In the genomic region with DNA sequence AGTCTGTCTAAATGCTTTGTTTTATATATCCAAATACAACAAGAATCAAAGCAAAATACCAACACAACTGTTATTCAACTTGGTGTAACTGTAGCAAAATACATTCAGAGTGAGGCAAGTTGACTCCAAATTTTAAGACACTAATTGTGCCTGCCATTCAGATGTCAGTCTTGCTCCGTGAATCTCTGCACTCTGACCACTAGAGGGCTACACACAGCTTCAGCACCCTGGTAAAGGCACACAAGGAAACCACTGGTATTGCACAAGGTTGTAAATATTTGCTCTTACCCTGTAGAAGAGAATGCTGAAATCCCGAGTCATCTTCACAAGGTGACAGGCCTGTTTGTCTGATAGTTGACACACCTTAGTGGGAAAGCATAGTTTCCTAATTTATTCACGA, we compare ENCODE assay signal across 8 mouse cellular contexts. TPM values are rescaled to one million over a fixed set of nuclear protein-coding genes. Genes with fewer than 3 reads are reported as not detected.
DNase-seq lines count a peak whose midpoint lies in the region; ATAC-seq lines count a peak whose summit lies in the region.

No protein-coding gene starts in this region.

- H3K4me2 ChIP-seq in embryonic facial prominence, embryonic 14.5 days (ENCODE audit: low read depth, low read length), result no peak overlapping the region
- no peak overlapping the region for H3K4me2 ChIP-seq in intestine, embryonic 15.5 days (replicated peaks)

- no peaks in the 10 kb centered on the region for H3K4me1 ChIP-seq in embryonic facial prominence, embryonic 14.5 days (ENCODE audit: control insufficient read depth, insufficient read depth, low read length)
- H3K4me1 ChIP-seq in intestine, embryonic 15.5 days (replicated peaks), result no peaks in the 10 kb centered on the region

- no peak overlapping the region for H3K4me3 ChIP-seq in embryonic facial prominence, embryonic 14.5 days (ENCODE audit: low read depth, low read length)
- H3K4me3 ChIP-seq in intestine, embryonic 15.5 days (replicated peaks), result no peak overlapping the region

- no peaks in the 10 kb centered on the region for H3K36me3 ChIP-seq in embryonic facial prominence, embryonic 14.5 days (ENCODE audit: control insufficient read depth, insufficient read depth, low read length)
- no peaks in the 10 kb centered on the region for H3K36me3 ChIP-seq in intestine, embryonic 15.5 days

- ATAC-seq in embryonic facial prominence, embryonic 14.5 days (ENCODE audit: low read depth), result peak; percentile 86
- peak; percentile 86 for ATAC-seq in intestine, embryonic 15.5 days

- no peak overlapping the region for H3K9ac ChIP-seq in embryonic facial prominence, embryonic 14.5 days (ENCODE audit: low read depth, low read length)
- H3K9ac ChIP-seq in intestine, embryonic 15.5 days, result no peak overlapping the region

- H3K27ac ChIP-seq in embryonic facial prominence, embryonic 14.5 days (replicated peaks; ENCODE audit: low read depth, low read length), result no peak overlapping the region
- H3K27ac ChIP-seq in intestine, embryonic 15.5 days, result no peak overlapping the region

- no peaks in the 10 kb centered on the region for H3K9me3 ChIP-seq in embryonic facial prominence, embryonic 14.5 days (ENCODE audit: control insufficient read depth, low read length)
- no peaks in the 10 kb centered on the region for H3K9me3 ChIP-seq in intestine, embryonic 15.5 days

- peak; percentile 17 for DNase-seq in right cerebral cortex, adult 18-20 months
- DNase-seq in right cerebral cortex, postnatal 10 days (ENCODE audit: low spot score in 2 of 2), result no peak
- DNase-seq in R1 (ENCODE audit: low read depth, low spot score), result peak; percentile 75
- peak; percentile 73 for DNase-seq in embryonic facial prominence, embryonic 14.5 days (ENCODE audit: low spot score)
- DNase-seq in lung, postnatal 25 days (ENCODE audit: low spot score), result peak; percentile 62
- DNase-seq in frontal cortex, postnatal 10 days (ENCODE audit: low spot score in 2 of 2), result no peak
- no peak for DNase-seq in gastrocnemius, adult 18-20 months (ENCODE audit: low spot score)

- WGBS in embryonic facial prominence, embryonic 14.5 days, result 47% methylated on average over 3 of the region's 3 CpGs
- 23% methylated on average over 3 of the region's 3 CpGs for WGBS in intestine, embryonic 15.5 days

- H3K27me3 ChIP-seq in embryonic facial prominence, embryonic 14.5 days (replicated peaks; ENCODE audit: control insufficient read depth, insufficient read depth, low read length), result no peaks in the 10 kb centered on the region
- no peaks in the 10 kb centered on the region for H3K27me3 ChIP-seq in intestine, embryonic 15.5 days (replicated peaks)

RNA-seq across cellular contexts. Expression of a gene that starts 31.8 kb away (rescaled TPM):
- polyA plus RNA-seq in embryonic facial prominence, embryonic 14.5 days (2014; fragmentation: Nextera tagmentation; extraction: Ambion mirVana), result 15.0 and 15.7 TPM in 2 replicates
- polyA plus RNA-seq in intestine, embryonic 15.5 days (2015; fragmentation: Nextera tagmentation; extraction: Ambion mirVana), result 23.5 and 24.4 TPM in 2 replicates
- total RNA-seq in gastrocnemius, adult 18-20 months (2021), result not detected

Comparison
In these comparisons a context has a peak if more than half of its experiments do, and no peak if none do; other contexts are left out.
1. DNase-seq: peak in right cerebral cortex, adult 18-20 months (single experiment), R1 (single experiment), embryonic facial prominence, embryonic 14.5 days (single experiment) and lung, postnatal 25 days (single experiment); none in right cerebral cortex, postnatal 10 days (0 of 2), frontal cortex, postnatal 10 days (0 of 2) and gastrocnemius, adult 18-20 months (single experiment).